Mouse (Mus musculus) lung, adult 2 months (tissue): ENCODE measurements around the gene Lrrc55.

ENCODE experiments used
- CTCF ChIP-seq: fragments of 200-500 bp; IDR thresholded peaks from 2 replicates; pipeline ENCODE4 v1.5.1; 2011; ENCODE audit warnings: mild to moderate bottlenecking, low read length, control low read depth; ENCODE audit not compliant: insufficient read depth
- POLR2A ChIP-seq: fragments of 200-500 bp; IDR thresholded peaks from 2 replicates; pipeline ENCODE4 v1.6.1; 2011; ENCODE audit warnings: low read depth, mild to moderate bottlenecking, control low read depth, low read length, borderline replicate concordance; ENCODE audit errors: extremely low read depth

- TF ChIP-seq CTCF (no peak), POLR2A (no peak)
Observed at GRCm38 (mm10) chr2:85187582-85188151, 9.3 kb downstream of the Lrrc55 start.
